Mouse (Mus musculus) gastrocnemius, postnatal 36 days (tissue): ENCODE data around the gene Zfp433. TPM values are rescaled to one million over a fixed set of nuclear protein-coding genes. Genes with fewer than 3 reads are reported as not detected.
"Not testable (repeated sequence)": the region's sequence is repeated elsewhere in the genome, so short reads cannot be mapped to it uniquely, and the experiment has no call there.

Experiments used
- DNase-seq, 2 experiments: peaks; one replicate each; pipeline ENCODE4 v3.0.0; 2022
- intact Hi-C: fragments of 180-260 bp; cut with DNase I; formaldehyde crosslinking; loops from one replicate; pipeline ENCODE4 v1.15.1; 2025
- long read RNA-seq, 2 experiments: library from polyadenylated mRNA; stranded (forward); transcript quantifications; one replicate each; pipeline ENCODE4 v2.0.0; 2021
- total RNA-seq, 2 experiments: library from RNA; stranded (reverse); gene quantifications; 2 replicates each; pipeline ENCODE4 v1.2.3; 2021

Gene Zfp433
- total RNA-seq: 1 to 10 TPM; 4.4 to 6.0 TPM
- long read RNA-seq, experiment 1, partial matches to known transcripts: 0 of 3 reads
- long read RNA-seq, experiment 1, other reads (novel, unspliced or antisense): 2 of 3 reads
- long read RNA-seq, experiment 2, partial matches to known transcripts: 1 of 6 reads
- long read RNA-seq, experiment 2, other reads (novel, unspliced or antisense): 2 of 6 reads

DNA sequence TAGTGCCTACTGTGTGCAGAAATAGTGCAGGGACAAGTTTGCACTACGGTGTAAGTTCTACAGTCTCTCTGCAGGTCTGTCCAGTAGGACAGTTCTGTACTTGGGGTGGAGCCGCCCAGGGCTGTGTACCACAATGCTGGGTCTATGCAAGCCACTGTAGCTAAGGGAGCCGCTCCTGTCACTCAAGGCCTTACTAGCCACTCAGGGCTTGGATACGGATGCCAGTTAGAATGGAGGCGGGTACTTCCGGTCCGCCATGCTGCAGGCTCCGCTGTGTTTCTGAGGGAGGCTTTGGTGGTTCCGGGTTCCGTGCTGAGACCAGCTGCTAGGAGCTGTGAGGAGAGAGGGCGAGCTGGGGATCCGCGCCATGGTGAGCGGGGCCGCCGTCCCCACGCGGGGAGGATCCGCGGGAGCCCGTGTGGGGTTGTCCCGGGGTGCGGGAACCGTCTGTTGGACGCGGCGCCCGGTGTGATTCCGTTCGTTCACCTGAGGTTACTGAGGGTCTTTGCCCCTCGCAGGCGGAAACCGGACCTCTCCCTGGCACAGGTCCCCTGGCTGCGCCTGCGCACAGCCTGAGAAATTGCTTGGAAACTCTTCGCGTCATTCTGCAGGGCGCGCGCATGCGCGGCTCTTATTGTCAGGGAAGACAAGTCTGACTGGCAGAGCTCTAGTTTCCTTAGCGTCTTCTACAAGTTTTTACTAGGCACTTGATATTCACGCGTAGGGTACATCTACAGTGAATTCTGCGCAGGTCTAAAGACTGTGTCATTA is at the start of gene Zfp433:
TSS of gene Zfp433 (plus strand) at position 295 of the 771 bp plus-strand sequence.
- DNase-seq, intact Hi-C loops: not testable (repeated sequence)

DNA sequence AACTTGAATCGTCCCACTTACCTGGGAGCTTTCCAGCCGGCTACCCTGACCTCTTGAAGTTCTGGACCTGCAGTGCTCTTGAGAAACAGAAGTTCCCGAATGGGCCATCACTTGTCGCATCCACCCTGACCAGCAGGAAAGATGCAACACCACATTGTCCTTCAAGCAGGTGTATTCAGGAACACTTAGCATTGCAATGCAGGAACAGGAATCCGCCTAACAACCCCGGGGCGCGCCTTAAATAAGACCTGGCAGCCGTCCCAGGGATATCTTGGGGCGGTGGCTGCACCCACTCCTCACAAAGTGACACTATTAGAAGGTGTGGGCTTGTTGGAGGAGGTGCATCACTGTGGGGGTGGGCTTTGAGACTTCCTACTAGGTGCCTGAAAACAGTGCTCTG is 49.4 kb upstream of the Zfp433 start:
- DNase-seq: no peak
- intact Hi-C loops: loop anchor here (10.0 kb wide), 1 partner anchor 350 kb away; no protein-coding TSS in a partner anchor

DNA sequence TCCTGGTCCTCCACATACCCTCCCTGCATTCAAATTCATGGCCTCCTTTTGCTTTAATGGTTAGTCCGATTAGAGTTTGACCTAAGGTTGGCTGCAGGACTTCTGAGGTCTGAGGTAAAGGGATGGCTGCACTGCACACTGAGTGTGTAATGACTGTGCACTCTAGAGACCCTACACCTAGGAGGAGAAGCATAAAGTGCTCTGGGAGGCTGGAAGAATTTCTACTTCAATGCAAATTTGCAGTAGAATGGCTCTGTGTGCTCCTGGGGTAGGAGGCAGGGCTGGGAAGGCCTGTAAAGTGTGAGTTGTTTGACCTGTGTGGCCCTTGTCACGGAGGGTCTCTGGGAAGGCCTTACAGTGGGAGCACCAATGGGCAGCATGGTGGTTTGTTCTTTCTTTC is 48.5 kb upstream of the Zfp433 start:
- DNase-seq: no peak
- intact Hi-C loops: loop anchor here (10.0 kb wide), 1 partner anchor 349 kb away; no protein-coding TSS in a partner anchor

DNA sequence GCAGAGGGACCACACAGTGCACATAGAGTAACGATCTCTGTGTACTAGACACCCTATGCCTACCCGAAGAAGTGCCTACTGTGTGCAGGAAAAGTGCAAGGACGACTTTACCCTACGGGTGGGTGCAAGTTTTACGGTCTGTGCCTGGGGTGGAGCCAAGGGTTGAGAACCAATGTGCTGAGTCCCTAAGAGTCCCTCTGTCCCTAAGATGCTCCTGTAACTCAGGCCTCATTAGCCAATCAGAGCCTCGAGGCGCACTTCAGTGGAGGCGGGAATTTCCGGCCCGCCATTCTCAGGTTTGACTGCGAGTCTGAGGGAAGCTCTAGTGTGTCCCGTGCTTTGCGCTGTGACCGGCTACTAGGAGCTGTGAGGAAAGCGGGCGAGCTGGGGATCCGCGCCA is 17.5 kb upstream of the Zfp433 start:
- intact Hi-C loops, DNase-seq: not testable (repeated sequence)

DNA sequence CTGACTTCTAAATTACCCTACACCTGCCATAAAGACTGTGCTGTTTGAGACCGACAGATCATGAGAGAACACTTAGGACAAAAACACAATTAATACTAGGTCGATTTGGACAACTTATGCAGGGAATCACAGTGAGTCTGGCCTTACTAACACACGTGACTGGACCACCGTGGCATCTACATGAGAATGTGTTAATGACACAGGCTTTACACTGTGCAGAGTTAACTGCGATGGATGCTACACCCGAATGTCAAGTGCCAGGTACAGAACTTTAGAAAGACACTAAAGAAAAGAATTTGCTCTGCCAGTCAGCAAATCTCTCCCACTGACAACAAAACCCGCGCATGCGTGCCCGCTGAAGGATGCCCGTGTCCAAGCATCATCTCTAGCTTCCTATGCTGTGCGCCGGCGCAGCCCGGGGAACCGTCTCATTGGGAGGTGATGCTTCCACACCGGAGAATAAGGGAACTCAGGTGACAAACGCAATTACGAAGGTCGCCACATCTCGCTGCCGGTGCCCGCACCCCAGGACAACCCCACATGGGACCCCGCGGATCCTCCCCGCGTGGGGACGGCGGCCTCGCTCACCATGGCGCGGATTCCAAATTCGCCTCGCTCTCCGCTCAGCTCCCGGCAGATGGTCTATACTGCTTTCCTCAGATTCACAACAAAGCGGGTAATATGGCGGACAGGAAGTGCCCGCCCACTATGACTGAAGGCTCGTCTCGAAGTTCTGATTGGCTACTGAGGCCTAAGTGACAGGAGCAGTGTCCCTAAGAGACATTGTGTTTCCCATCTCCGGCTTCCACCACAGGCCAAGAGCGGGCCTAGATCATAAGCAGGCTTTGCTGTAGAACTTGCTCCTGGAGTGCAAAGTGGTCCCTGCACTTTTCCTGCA is 66.1 kb downstream of the Zfp433 start, which contains the start of gene Gm3055:
TSS of gene Gm3055 (minus strand) at position 656 of the 898 bp plus-strand sequence.
- DNase-seq, intact Hi-C loops: not testable (repeated sequence)

DNA sequence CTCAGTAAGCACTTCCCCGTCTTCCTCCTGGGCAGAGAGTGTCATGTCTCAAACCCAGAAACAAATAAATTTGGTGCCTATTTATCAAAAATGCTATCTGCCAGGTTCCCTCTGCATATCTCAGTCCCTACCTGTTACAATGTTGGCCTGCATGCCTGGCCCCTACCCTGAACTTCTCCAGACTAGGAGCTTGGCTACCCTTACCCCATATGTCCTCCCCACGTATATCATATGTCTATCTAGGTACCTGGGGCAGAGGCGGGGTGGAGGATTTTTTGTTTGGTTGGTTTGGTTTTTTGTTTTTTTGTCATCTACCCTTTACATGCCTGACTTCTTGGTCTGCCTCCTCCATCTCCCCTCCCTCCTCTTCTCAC is 66.8 kb downstream of the Zfp433 start:
- DNase-seq, intact Hi-C loops: not testable (repeated sequence)

Other genes starting within 250 kb of the Zfp433 start
- gene Nfic, start 249.2 kb upstream of the Zfp433 start, total RNA-seq: 100 to 1,000 TPM; 219 to 237 TPM
- gene Celf5, start 222.1 kb upstream of the Zfp433 start, total RNA-seq: not detected
- gene Ncln, start 208.4 kb upstream of the Zfp433 start, total RNA-seq: 10 to 100 TPM; 42.1 to 44.9 TPM
- gene S1pr4, start 204.7 kb upstream of the Zfp433 start, total RNA-seq: 1 to 10 TPM in 1 of 2 experiments, under 1 TPM in 1; 0.46 to 1.5 TPM
- gene Gna15, start 180.6 kb upstream of the Zfp433 start, total RNA-seq: under 1 TPM in 1 of 2 experiments, not detected in 1; 0.20 TPM
- 10 to 100 TPM; 23.6 TPM for gene Gna11, start 159.6 kb upstream of the Zfp433 start, total RNA-seq
- gene Aes, start 145.3 kb upstream of the Zfp433 start, total RNA-seq: 100 to 1,000 TPM; 847 to 848 TPM
- 1 to 10 TPM; 4.4 to 4.7 TPM for gene Tle2, start 130.3 kb upstream of the Zfp433 start, total RNA-seq
- gene Tle6, start 103.8 kb upstream of the Zfp433 start, total RNA-seq: 1 to 10 TPM; 4.2 to 4.9 TPM
- 1 to 10 TPM; 2.3 TPM for gene BC025920, start 98.6 kb upstream of the Zfp433 start, total RNA-seq
- gene Sirt6, start 77.0 kb upstream of the Zfp433 start, total RNA-seq: 1 to 10 TPM; 3.5 to 4.1 TPM
- 1 to 10 TPM; 7.0 to 8.7 TPM for gene Ankrd24, start 76.3 kb upstream of the Zfp433 start, total RNA-seq
- gene Gm10778, start 55.8 kb upstream of the Zfp433 start, total RNA-seq: 1 to 10 TPM; 1.2 to 1.6 TPM
- under 1 TPM in 1 of 2 experiments, not detected in 1; 0.38 TPM for gene Gm3055, start 66.3 kb downstream of the Zfp433 start, total RNA-seq
- gene Gm4767, start 107.4 kb downstream of the Zfp433 start, total RNA-seq: 1 to 10 TPM in 1 of 2 experiments, under 1 TPM in 1; 0.52 to 1.1 TPM
- 1 to 10 TPM; 1.1 to 1.9 TPM for gene Gm32687, start 159.1 kb downstream of the Zfp433 start, total RNA-seq
- under 1 TPM; 0.33 to 0.42 TPM for gene Zfp781, start 225.7 kb downstream of the Zfp433 start, total RNA-seq